Mouse (Mus musculus) heart, postnatal 14 days (tissue): ENCODE results near the gene Gan. TPM values are rescaled to one million over a fixed set of nuclear protein-coding genes. Genes with fewer than 3 reads are reported as not detected.

Experiments
- DNase-seq, 2 experiments: peaks; one replicate each; pipeline ENCODE4 v3.0.0; 2021 to 2022
- intact Hi-C: fragments of 180-260 bp; cut with DNase I; formaldehyde crosslinking; loops from one replicate; pipeline ENCODE4 v1.15.1; 2025
- total RNA-seq, 2 experiments: library from RNA; stranded (reverse); gene quantifications; 2 replicates each; pipeline ENCODE4 v1.2.3; 2021

The Gan gene
- total RNA-seq, 2 experiments from 2014 or later: 6.0 to 6.3 TPM

GRCm38 (mm10) chr8:117156866-117157768 is 818 bp upstream of the Gan start:
- no peak for DNase-seq
- intact Hi-C loops: no loop called here

DNA sequence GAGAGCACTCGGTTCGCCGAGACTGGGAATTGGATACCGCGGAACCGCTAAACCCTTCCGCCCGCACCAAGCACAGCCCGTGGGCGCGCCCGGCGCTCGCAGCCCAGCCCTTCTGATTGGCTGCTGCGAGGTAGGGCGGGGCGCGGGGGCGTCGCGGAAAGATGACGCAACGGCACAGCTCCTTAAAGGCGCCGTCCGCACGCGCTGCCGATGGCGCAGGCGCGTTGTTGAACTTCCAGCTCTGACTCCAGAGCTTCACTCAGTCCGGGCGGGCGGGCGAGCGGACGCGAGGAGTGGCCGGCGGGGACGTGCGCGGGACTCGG is 205 bp upstream of the Gan start:
- DNase-seq: peak; percentile 98 to 99
- intact Hi-C loops: no loop called here

DNA sequence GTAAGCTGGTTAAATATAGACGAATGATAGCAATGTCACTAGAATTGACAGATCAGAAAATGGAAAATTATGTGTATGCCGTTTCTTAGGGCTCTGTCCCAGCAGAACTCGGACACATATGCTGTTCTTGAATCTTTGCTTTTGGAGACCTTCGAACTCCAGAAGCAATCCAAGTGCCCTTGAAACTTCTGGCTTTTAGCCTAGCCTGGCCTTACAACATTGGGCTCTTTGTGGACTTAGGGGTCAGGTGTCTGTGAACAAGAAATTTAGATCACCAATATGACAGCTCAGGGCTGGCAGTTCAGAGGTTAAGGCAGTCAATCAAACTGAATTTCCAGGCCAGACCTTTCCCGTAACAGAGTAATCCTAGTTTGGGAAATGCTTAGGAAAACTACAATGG is 1.1 kb downstream of the Gan start:
- intact Hi-C loops: no loop called here

GRCm38 (mm10) chr8:117164912-117165311 is 7.0 kb downstream of the Gan start:
- no peak for DNase-seq
- intact Hi-C loops: no loop called here

More for the DNA sequence above, 1.1 kb downstream of the Gan start:
- no peak for DNase-seq

DNA sequence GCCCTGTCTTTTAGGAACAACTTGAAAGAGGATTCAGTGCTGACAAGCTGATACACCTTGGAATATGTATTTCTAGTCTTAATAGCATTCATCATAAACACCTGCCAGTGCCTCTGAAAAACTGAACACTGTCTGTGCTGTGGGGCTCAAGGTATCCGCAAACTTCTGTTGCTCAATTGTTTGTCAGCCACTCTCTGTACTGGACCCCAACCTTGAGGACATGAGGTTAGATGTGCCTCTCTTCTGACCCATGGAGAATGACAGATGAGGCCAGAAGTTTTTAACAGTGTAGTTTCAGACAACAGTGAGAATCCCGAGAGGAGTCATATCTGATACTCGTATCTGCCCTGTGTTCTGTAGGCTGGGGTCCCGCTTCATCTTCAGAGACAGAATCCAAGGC is 7.6 kb downstream of the Gan start:
- intact Hi-C loops: no loop called here
- no peak for DNase-seq

DNA sequence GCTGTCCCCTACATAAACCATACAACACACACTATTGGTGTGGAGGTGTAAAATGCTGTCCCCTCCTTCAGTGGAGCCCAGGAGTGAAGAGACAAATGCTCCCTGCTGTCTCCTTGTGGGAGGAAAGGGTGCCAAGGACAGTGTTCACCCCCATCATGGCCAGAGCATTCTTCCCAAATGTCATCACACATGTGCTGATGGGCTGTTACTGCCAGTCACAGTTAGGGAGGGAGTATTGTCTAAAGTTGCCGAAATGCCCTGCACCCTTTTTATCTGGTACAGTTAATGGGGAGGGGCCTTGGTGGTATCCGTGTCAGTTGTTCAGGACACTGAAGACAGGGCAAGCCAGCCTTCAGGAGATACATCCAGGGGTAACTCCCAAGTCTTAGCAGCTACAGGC is 8.6 kb downstream of the Gan start:
- intact Hi-C loops: no loop called here
- DNase-seq: no peak

DNA sequence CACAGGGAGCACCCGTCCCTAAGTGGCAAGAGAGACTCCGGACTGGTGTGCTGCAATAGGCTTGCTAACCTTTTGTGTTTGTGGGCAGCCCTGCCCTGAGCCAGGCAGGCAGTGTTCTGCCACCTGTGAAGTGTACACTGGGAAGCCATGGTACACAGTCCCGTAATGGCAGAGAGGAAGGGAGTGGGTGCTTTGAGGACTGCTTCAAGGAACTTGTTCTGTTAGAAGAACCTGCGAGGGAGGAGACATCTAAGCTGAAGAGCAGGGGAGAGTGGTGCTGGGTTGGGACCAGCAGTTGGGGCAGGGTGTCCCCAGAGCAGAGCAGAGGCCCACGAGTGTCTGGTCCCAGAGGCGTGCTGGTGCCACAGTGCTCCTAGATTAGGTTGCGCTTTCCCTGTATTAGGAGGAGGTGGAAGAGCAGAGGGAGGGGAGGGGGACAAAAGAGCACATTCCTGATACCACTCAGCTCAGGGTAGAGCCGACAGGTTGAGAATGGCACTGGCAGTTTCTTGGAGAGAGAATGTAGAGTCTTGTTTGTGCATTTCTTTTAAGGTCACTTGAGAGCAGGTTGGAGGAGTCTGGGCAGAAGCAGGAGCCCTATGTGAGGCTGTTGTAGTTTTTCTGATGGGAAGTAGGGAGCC is 9.4 kb downstream of the Gan start:
- no peak for DNase-seq
- intact Hi-C loops: no loop called here

GRCm38 (mm10) chr8:117168378-117168777 is 10.4 kb downstream of the Gan start:
- no peak for DNase-seq
- intact Hi-C loops: no loop called here

DNA sequence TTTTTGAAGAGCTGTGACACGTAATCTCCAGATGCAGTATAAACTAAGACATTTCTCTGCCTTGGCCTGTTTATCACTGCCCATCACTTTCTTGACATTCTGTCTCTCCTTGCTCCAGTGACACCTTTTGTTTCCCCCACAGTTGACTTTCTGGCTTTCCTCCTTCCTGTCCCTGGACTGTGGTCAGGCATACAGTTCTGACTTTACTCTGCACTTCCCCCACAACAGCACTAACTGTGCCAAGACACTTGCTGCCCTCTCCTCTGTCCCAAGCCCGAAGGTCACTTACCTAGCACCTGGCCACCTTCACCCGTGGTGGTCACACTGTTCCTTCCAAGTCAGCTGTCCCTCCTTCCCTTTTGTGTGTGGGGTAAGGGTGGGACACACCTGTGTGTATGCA is 13.9 kb downstream of the Gan start:
- intact Hi-C loops: no loop called here
- no peak for DNase-seq

GRCm38 (mm10) chr8:117172904-117173303 is 15.0 kb downstream of the Gan start:
- intact Hi-C loops: no loop called here
- DNase-seq: peak; percentile 62 to 67

- no peak for DNase-seq
- intact Hi-C loops: no loop called here
Observed at GRCm38 (mm10) chr8:117173690-117174089, 15.8 kb downstream of the Gan start.

DNA sequence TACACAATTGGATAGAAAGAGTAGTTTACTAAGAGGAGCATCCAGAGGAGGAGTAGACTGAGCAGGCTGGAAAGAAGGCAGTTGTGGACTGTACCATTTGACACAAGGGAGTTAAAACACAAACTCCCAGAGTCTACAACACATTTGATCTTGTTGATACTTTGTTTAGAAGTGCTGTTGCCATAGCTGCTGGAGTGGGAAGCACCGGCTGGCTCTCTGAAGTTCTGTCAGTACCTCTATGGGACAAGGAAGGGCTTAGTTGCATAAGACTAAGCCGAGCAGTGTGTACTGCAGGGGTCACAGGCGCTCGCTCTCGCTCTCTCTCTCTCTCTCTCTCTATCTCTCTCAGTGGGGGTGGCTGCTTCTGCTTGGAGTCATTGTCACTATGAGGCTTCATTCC is 16.6 kb downstream of the Gan start:
- intact Hi-C loops: no loop called here
- no peak for DNase-seq

DNA sequence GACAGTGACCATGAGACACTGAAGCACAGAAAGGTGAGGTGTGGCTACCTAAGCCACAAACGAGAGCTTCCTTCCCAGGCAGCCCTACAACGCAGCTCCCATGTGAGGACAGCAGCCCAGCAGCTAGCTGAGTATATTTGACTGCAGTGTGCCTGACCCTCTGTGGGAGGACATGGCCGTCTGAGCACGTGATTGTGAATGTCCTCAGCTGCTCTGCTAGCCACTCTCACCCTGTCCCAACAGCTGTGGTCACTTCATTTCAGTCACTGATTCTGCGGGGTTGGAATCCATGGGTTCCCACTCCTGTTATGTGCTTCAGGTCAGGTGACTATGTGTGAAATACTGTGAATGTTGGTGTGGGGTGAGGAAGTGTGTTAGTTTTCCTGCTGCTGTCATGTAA is 18.4 kb downstream of the Gan start:
- DNase-seq: no peak
- intact Hi-C loops: no loop called here

DNA sequence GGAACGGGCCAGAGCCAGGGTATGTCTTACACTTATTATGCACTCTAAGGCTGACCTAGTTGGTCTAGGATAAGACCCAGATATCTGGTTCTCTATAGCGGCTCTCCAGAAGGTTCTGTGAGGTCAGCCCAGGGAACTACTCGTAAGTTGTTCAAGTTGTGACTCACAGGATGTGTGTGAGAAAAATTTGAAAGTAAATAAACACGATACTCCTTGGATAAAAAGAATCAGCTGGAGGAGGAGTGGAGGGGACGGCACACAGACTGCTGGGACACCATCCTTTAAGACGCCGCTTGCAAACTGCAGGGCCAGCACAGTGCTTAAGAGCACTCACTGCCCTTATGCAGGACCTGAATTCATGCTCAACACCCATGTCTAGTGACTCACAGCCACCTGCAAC is 19.3 kb downstream of the Gan start:
- no peak for DNase-seq
- intact Hi-C loops: no loop called here

- DNase-seq: no peak
- intact Hi-C loops: no loop called here
Observed at GRCm38 (mm10) chr8:117178039-117178438, 20.1 kb downstream of the Gan start.

GRCm38 (mm10) chr8:117178676-117179075 is 20.7 kb downstream of the Gan start:
- no peak for DNase-seq
- intact Hi-C loops: no loop called here

- DNase-seq: no peak
- intact Hi-C loops: no loop called here
Observed at GRCm38 (mm10) chr8:117182746-117183145, 24.8 kb downstream of the Gan start.

DNA sequence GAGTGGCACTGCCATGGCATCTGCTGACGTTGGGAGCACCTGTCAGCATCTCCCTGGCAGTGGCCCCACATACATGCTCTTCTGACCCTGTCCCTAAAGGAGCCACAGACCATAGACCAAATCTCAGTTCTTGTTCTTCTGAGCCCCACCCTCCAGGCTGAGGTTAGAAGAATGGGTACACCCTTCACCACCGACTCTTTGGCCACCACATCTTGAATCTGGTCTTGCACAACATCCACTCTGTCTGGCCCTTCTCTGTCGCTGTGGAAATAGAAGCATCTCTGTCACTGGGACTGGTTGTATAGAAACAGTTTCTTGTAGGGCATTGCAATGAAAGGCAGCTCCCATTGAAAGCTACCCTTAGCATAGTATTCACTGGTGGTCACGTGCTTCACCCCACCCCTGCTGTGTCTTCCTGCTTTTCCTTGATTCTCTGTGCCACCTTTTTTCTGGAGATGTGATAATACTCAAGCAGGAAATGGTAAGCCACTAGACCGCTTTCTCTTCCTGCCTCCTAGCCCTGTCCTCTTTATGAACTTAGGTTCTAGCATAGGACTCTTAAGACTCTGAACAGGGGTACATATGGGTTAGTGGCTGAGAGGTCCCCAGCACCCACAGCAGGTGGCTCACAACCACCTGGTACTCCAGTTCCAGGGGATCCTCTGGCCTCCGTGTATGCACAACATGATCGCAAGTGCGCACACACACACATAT is 25.9 kb downstream of the Gan start:
- intact Hi-C loops: no loop called here
- no peak for DNase-seq

DNA sequence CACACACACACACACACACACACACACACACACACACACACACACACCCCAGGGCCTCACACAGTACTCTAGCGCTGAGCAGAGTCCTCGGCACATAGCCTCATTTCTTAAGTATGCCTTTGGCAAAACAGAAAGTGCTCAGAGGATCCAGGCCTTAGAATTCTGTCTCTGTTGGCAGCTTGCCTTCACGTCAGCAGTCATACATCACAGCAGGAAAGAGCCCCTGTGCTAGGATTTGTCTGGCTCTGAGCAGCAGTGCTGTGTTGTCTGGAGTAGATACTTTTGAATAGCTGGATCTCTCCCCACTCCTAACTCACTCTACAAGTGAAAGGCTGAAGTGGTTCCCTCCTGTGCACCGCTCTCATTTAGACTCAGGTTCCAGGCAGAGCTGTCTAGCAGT is 36.4 kb downstream of the Gan start:
- intact Hi-C loops: loop anchor here (10.0 kb wide), 1 partner anchor 380 kb away; no protein-coding TSS in a partner anchor
- DNase-seq: peak; percentile 36 to 40

DNA sequence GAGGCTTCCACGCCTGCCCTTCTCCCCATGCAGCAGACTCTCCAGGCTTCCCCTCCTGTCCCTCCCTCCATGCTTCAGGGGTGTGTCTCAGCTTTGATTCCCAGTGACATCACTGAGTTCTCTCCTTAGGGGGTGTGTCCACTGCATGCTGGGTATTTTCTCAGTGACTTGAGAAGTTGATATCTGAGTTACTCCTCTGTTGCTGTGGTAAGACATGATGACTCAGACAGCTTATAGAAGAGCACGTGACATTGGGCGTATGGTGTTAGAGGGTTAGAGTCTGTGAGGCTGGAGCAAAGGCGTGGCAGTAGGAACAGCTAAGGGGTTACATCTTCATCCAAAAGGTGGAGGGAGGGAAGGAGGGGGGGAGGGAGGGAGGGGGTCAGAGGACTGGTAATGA is 38.7 kb downstream of the Gan start:
- intact Hi-C loops: loop anchor here (5.0 to 10.0 kb wide), 2 partner anchors 89 to 378 kb away; no protein-coding TSS in a partner anchor
- DNase-seq: no peak

- intact Hi-C loops: loop anchor here (5.0 to 10.0 kb wide), 2 partner anchors 90 to 377 kb away; no protein-coding TSS in a partner anchor
- DNase-seq: no peak
Observed at GRCm38 (mm10) chr8:117197551-117197950, 39.6 kb downstream of the Gan start.
